Mouse (Mus musculus) kidney, postnatal 0 days (tissue): ENCODE measurements around the gene Pot1a. TPM values are rescaled to one million over a fixed set of nuclear protein-coding genes. Genes with fewer than 3 reads are reported as not detected.

Experiments used
- ATAC-seq: fragments of 200-750 bp; cut with Nextera tagmentation; replicated peaks from 2 replicates; pipeline ENCODE4 v1.8.0; 2017; ENCODE audit warnings: low read depth, moderate number of reproducible peaks, moderate TSS enrichment, moderate library complexity; ENCODE audit not compliant: low FRiP score
- DNase-seq: peaks from one replicate; pipeline ENCODE4 v3.0.0-alpha.2; 2016; ENCODE audit warnings: low spot score
- H3K27ac ChIP-seq: fragments of 300-500 bp; sonication (generic); 2 replicates; pipeline ENCODE4 v1.5.1; 2014; ENCODE audit warnings: mild to moderate bottlenecking
- H3K27me3 ChIP-seq: fragments of 300-500 bp; sonication (generic); 2 replicates; pipeline ENCODE4 v1.6.1; 2014; ENCODE audit warnings: low read length, mixed read lengths; ENCODE audit not compliant: insufficient read depth
- H3K36me3 ChIP-seq: fragments of 300-500 bp; sonication (generic); 2 replicates; pipeline ENCODE4 v1.6.1; 2014; ENCODE audit warnings: low read length, mixed read lengths; ENCODE audit not compliant: insufficient read depth
- H3K4me1 ChIP-seq: fragments of 300-500 bp; sonication (generic); replicated peaks from 2 replicates; pipeline ENCODE4 v1.6.1; 2014; ENCODE audit warnings: antibody characterized with exemption, low read length, mixed read lengths; ENCODE audit not compliant: insufficient read depth
- H3K4me2 ChIP-seq: fragments of 300-500 bp; sonication (generic); 2 replicates; pipeline ENCODE4 v1.6.1; 2014; ENCODE audit warnings: mild to moderate bottlenecking, low read length, moderate library complexity, mixed read lengths
- H3K4me3 ChIP-seq: fragments of 300-500 bp; sonication (generic); replicated peaks from 2 replicates; pipeline ENCODE4 v1.5.1; 2014; ENCODE audit warnings: low read depth, low read length
- H3K9ac ChIP-seq: fragments of 300-500 bp; sonication (generic); 2 replicates; pipeline ENCODE4 v1.6.1; 2014; ENCODE audit warnings: low read depth, low read length
- H3K9me3 ChIP-seq: fragments of 300-500 bp; sonication (generic); replicated peaks from 2 replicates; pipeline ENCODE4 v1.6.1; 2016; ENCODE audit warnings: low read length, inconsistent platforms, mixed read lengths
- CTCF ChIP-seq: IDR thresholded peaks from 2 replicates; pipeline ENCODE4 v1.5.1; 2016; ENCODE audit warnings: antibody characterized with exemption, low read depth, mild to moderate bottlenecking, moderate library complexity
- WGBS: fragments of 180-500 bp; shearing (Covaris S2); extraction: QIAGEN DNeasy Blood & Tissue Kit; methylation state at CpG from one replicate; pipeline ENCODE4 v1.1.7; 2014; 5-methylcytosine and 5-hydroxymethylcytosine counted together
- polyA plus RNA-seq: library from polyadenylated mRNA; unstranded; fragments of >200 nt; fragmentation: Nextera tagmentation; extraction: Ambion mirVana; gene quantifications from 2 replicates; pipeline ENCODE4 v1.2.1, GENCODE M21; 2015

The Pot1a gene
- polyA plus RNA-seq, 1 experiment from 2014 or later = 23.0 TPM

- no peak for DNase-seq
- H3K9me3 ChIP-seq = no peaks in the 10 kb centered on the region
- TF ChIP-seq CTCF = no peak
- H3K4me2 ChIP-seq = no peak overlapping the region
- WGBS = 93% methylated on average over 8 of the region's 8 CpGs
- no peaks in the 10 kb centered on the region for H3K27me3 ChIP-seq
- no peak overlapping the region for H3K27ac ChIP-seq
- no peak overlapping the region for H3K4me3 ChIP-seq
- no peak for ATAC-seq
- peaks cover 25% of the 10 kb centered on the region for H3K36me3 ChIP-seq
- no peaks in the 10 kb centered on the region for H3K4me1 ChIP-seq
- H3K9ac ChIP-seq = no peak overlapping the region
Observed at GRCm38 (mm10) chr6:25767552-25767951, 41.5 kb downstream of the Pot1a start.

- H3K27me3 ChIP-seq = no peaks in the 10 kb centered on the region
- H3K4me3 ChIP-seq = no peak overlapping the region
- no peak overlapping the region for H3K4me2 ChIP-seq
- peaks cover 26% of the 10 kb centered on the region for H3K36me3 ChIP-seq
- H3K27ac ChIP-seq = no peak overlapping the region
- no peaks in the 10 kb centered on the region for H3K9me3 ChIP-seq
- H3K4me1 ChIP-seq = no peaks in the 10 kb centered on the region
- 67% methylated on average over 7 of the region's 7 CpGs for WGBS
- ATAC-seq (no peak), DNase-seq (peak; percentile 52)
- no peak overlapping the region for H3K9ac ChIP-seq
- peak; percentile 72 for TF ChIP-seq CTCF
Observed at GRCm38 (mm10) chr6:25767073-25767472, 42.0 kb downstream of the Pot1a start.

GRCm38 (mm10) chr6:25766283-25766682 is 42.8 kb downstream of the Pot1a start:
- H3K9ac ChIP-seq = no peak overlapping the region
- H3K4me2 ChIP-seq = no peak overlapping the region
- H3K4me3 ChIP-seq = no peak overlapping the region
- 88% methylated on average over 10 of the region's 10 CpGs for WGBS
- DNase-seq = no peak
- no peak overlapping the region for H3K27ac ChIP-seq
- no peaks in the 10 kb centered on the region for H3K27me3 ChIP-seq
- peaks cover 31% of the 10 kb centered on the region for H3K36me3 ChIP-seq
- H3K4me1 ChIP-seq = no peaks in the 10 kb centered on the region
- TF ChIP-seq CTCF = no peak
- ATAC-seq = no peak
- H3K9me3 ChIP-seq = no peaks in the 10 kb centered on the region

DNA sequence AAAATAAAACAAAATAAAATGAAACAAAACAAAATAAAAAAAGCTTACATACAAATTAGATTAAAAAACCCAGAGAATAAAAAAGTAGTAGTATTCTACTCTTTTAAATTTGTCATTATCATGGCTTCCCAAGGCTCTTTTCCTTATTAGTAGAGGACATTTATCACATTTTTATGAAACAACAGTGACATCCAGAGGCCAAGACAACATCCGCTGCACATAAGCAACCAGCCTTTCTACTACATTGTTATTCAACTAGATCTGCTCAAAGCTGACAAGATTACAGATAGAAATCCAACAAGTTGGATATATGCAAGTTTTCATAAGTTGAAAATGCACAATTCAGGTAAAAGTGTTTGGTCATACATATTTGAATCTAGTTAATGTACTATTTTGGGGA is 56.4 kb downstream of the Pot1a start:
- peak; percentile 50 for TF ChIP-seq CTCF
- no peak overlapping the region for H3K9ac ChIP-seq
- ATAC-seq = no peak

GRCm38 (mm10) chr6:25736533-25736932 is 72.5 kb downstream of the Pot1a start:
- Histone ChIP-seq H3K4me1 (no peaks in the 10 kb centered on the region), H3K27ac (no peak overlapping the region), H3K36me3 (no peaks in the 10 kb centered on the region), H3K9ac (no peak overlapping the region), H3K4me3 (no peak overlapping the region), H3K27me3 (no peaks in the 10 kb centered on the region), H3K4me2 (no peak overlapping the region), H3K9me3 (no peaks in the 10 kb centered on the region)
- no peak for TF ChIP-seq CTCF
- ATAC-seq (no peak), DNase-seq (no peak)

More for the DNA sequence above, 56.4 kb downstream of the Pot1a start:
- H3K4me1 ChIP-seq = no peaks in the 10 kb centered on the region
- no peaks in the 10 kb centered on the region for H3K27me3 ChIP-seq
- no peak overlapping the region for H3K4me2 ChIP-seq
- 90% methylated on average over 1 of the region's 1 CpGs for WGBS
- H3K9me3 ChIP-seq = no peaks in the 10 kb centered on the region
- no peak overlapping the region for H3K27ac ChIP-seq
- DNase-seq = peak; percentile 32
- peaks cover 21% of the 10 kb centered on the region; the same call in 1 of the 2 replicates for H3K36me3 ChIP-seq
- no peak overlapping the region for H3K4me3 ChIP-seq

GRCm38 (mm10) chr6:25726560-25726959 is 82.5 kb downstream of the Pot1a start:
- no peak for ATAC-seq
- H3K27me3 ChIP-seq = no peaks in the 10 kb centered on the region

DNA sequence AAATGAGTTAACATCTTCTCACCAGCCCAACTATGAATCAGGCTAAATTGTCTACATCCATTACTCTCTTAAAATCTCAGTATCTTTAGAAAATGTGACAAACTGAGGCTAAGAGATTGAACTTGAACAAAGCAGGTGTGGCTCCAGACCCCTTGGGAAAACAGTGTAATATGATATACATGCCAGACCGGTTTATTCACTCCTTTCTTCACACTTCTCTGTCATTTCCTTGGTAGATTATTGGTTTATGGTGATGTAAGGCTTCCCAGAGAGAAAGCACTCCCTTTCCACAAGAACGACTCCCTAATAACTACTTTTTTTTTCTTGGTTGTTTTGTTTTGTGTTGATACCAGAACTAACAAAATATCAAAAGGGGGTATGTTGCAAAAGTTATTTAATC is 98.4 kb downstream of the Pot1a start:
- no peak for TF ChIP-seq CTCF
- Histone ChIP-seq H3K4me1 (no peaks in the 10 kb centered on the region), H3K4me2 (no peak overlapping the region), H3K36me3 (no peaks in the 10 kb centered on the region), H3K4me3 (no peak overlapping the region), H3K27me3 (no peaks in the 10 kb centered on the region), H3K27ac (no peak overlapping the region), H3K9ac (no peak overlapping the region), H3K9me3 (no peaks in the 10 kb centered on the region)
- WGBS = 10% methylated on average over 2 of the region's 2 CpGs
- ATAC-seq = no peak; the same call in 1 of the 2 replicates
- DNase-seq = no peak

More at GRCm38 (mm10) chr6:25726560-25726959, 82.5 kb downstream of the Pot1a start:
- no peaks in the 10 kb centered on the region for H3K36me3 ChIP-seq
- H3K4me1 ChIP-seq = no peaks in the 10 kb centered on the region
- no peak overlapping the region for H3K9ac ChIP-seq
- no peak overlapping the region for H3K4me3 ChIP-seq
- WGBS = 80% methylated on average over 1 of the region's 1 CpGs
- no peak for DNase-seq
- no peak overlapping the region for H3K4me2 ChIP-seq
- no peak overlapping the region for H3K27ac ChIP-seq
- no peaks in the 10 kb centered on the region for H3K9me3 ChIP-seq
- TF ChIP-seq CTCF = no peak
